Mouse (Mus musculus): Measurements from ENCODE around the gene Slc22a13.

Gene Slc22a13

DNA sequence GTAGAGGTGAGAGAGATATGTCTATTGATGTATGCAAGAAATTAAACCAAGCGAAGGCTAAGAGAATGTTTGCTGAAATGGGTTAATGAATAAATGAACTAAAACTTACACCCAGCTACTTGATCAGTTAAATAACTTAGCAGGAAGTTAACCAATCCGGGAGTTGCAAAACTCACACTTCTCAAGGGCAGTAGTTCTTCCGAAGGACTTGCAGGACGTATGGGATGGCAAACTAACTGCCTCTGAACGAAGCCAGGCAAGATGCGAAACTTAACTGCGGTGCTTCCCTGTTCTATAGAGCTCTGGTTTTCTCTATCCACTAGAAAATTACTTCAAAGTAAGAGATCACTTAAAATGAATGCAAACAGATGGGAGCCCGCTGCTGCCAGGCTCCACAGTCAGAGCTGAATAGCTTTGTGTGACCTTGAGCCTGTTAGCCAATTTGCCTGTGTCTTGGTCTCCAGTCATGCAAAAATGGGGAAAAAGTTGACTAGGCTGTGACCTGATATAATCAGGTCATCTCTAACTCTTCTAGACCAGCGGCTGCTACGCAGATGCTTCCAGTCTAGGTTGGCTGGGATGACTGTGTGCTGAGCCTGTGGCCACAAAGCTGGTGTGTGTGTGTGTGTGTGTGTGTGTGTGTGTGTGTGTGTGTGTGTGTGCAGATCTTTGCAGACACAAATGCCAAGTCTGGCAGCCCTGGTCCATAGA is 9.6 kb downstream of the Slc22a13 start:
- DNase-seq (ENCODE audit: low spot score), result peak; percentile 23

DNA sequence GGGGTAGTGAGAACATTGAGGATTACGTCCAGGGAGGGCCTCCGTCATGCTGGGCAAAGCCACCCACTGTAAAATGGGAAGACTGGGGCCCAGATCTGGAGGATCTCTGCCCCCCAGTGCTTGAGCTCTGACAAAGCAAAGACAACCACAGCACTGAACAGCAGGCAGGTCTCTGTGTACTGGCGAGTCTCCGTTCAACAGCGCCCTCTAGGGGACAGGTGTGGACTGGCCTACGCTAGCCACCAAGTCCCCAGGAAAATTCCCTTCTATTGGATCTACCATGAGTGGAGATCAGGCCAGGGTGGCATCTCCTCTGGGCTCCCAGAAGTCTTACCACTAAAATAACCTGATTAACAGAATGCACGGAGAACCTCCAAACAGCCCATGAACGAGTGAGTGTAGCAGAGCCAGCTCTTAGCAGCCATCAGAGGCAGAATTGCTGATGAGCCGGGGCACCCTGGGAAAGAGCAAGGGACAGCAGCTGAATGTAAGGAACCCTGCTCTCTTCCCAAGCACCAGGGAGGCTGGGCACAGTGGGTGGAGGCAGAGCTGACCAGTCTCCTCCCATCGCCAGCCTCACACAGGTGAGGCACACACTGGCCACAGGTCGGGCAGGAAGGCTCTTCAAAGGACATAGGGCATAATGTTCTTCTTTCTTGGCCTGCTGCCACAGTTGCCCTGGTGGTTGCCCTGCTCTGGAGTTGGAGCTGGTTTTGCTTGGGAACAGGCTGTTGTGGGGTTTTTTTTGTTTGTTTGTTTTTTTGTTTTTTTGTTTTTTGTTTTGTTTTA is 16.5 kb downstream of the Slc22a13 start:
- DNase-seq (ENCODE audit: low spot score), result peak; percentile 38

DNA sequence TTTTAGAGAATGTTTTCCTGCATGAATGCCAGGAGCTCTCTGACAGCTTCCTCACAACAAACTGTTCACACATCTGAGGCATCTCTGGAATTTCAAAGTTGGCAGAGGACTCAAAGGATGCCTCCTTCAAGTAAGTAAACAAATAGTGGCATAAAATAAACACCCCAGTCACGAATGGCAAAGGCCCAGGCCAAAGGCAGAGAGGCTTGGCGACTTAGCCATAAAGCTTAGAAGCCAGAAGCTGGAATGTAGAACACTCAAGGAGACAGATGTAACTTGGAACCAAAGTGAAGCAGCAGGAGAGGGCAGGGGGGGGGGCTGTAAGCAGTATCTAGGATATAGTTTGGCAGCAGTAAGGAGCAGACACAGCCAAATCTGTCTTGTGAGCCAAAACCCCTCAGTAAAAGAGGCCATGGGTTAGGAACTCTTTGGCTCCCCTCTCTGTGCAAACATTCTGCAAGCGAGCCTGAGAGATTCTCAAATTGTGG is 27.6 kb downstream of the Slc22a13 start:
- DNase-seq (ENCODE audit: low spot score), result no peak

DNA sequence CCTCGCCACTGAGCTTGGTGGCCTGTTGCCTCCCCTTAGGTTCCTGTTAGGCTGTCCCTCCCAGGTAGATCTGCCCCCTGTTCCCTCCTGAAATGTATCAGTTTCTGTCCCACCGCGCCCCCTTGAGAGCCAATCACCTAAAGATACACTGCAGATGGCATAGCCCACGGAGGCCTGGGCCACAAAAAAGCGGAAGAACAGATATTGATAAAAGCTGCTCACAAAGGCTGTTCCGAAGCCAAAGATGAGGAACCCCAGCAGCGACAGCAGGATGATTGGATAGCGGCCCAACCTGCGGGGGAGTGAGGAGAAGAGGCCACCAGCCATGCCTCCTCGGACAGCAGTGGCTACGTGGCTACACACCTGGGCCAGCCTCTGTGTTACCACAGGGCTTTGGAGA is 29.6 kb downstream of the Slc22a13 start:
- no peak for DNase-seq (ENCODE audit: low spot score)

DNA sequence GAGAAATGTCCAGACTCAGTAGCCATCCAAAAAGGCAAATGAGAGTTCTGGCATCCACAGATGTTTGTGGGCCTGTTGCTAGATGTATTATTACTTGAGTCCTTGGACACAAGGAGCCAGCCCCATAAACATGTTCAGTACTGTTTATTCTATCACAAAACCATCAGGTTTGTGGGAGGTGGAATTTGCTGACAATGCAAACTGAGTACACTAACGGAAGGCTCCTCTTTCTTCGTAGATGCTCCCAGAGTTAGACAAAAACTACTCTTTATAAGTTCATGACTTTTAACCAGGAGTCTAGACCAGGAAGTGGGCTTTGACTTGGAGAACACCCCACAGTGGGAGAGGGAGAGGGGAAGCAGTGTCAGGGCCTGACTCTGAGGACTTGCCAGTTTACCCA is 41.3 kb downstream of the Slc22a13 start:
- DNase-seq (ENCODE audit: low spot score), result no peak

DNA sequence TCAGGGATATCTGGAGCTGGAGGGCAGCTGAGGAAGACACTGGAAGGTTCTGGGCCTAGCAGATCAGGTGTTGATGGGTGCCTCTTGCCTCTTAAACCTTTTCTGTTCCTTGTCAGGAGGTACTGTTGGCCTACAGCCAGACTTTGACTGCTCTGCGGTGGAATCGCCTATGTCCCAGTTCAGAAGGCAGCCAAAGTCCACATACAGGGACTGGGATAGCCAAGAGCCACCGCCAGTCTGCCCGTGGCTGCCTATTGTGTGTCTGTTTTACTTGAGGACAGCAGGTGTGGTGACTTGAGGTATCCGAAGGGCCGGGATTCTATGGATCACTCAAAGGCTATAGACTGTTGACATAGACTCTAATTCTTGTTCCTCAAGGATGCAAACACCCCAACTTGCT is 43.4 kb downstream of the Slc22a13 start:
- DNase-seq (ENCODE audit: low spot score), result no peak

DNA sequence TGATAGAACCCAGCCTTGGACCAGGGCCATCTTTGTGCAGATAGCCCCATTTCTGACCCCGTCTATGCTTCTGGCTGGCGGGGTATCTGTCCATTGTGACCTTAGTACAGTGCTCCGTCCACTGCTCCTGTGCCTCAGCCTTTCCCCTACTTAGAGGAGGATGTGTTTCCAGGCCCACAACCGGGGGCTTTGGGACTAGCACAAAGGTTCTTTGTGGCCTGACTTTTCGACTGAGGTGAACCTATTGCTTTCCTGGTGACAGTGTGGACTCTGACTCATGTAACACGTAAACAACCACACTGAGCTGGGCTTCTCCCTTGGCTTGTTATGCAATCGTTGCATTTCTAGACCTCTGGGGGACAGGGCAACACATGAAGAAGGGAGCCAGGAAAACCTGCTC is 44.2 kb downstream of the Slc22a13 start:
- no peak for DNase-seq (ENCODE audit: low spot score)

DNA sequence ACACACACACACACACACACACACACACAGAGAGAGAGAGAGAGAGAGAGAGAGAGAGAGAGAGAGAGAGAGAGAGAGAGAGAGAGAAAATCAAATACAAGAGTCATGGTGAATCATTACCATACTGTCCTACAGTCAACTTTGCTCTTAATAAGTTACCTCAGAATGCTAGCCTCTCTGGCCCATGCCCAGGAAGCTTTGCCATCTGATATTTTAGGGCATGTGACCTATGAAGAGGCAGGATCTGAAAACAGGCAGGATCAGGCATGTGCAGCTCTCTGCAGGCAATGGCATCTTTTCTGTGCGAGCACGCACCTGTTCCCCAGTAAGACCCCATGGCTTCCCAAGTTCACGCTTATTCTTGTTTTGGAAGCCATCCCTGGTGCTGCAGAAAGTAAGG is 48.2 kb downstream of the Slc22a13 start:
- DNase-seq (ENCODE audit: low spot score), result no peak

DNA sequence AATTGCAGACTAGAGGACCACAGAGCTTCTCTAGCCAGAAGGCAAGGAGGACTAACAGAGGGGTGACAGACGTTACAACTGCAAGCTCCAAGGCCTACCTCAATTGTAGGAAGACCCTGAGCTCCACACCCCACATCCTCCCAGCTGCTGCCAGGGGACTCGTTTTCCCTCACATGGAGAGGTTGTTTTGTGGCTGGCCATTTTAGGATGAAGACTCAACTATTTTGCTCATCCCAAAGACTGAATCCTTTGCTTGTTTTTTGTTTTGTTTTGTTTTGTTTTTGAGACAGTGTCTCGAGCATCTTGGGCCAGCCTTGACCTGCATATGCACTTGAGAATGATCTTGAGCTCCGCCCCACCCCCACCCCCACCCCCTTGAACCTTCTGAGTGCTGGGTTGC is 50.0 kb downstream of the Slc22a13 start, which contains the start of gene Gm47289:
TSS of gene Gm47289 (plus strand) at position 301 of the 400 bp plus-strand sequence.
- DNase-seq (ENCODE audit: low spot score), result no peak

DNA sequence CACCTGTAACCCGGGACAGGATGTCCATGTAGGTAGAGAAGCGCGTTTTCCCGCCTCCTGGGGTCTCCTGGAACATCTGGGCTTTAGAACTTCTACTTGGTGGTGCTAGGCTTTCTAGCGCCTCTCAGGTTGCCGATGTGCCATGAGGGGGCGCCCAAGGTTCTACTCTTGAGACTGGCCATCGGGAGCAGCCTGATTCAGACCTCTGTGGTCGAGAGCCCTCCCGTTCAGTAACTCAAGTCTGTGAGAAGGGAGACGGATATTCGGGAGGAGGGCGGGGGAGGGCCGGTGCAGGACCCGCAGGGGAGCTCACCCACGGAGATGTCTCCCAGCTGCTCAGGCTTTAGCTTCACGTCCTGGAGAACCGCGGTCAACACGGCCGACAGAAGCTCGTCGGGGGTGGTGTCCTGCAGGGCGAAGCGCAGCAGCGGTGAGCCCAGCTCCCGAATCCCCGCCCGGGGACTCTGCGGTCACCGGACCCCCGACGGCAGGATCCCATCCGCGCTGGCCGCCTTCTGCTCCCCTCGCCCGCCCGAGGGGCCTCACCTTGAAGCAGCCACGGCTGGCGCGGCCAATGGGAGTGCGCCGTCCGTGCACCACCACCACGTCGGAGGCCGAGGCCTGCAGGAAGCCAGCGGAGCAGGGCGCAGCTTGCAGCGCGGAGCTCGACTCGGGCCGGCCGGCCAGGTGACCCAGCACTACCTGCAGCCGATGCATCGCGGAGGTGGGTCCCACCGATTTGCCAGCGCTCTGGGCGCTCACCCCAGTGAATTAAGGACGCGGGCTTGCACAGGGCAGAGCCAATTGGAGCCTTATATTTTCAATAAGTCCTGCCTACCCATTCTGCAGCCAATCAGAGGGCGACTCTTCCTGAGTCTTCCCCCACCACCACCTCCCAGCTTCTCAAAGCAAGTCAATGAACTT is 52.4 kb downstream of the Slc22a13 start, which contains the start of gene Acaa1b:
TSS of gene Acaa1b (minus strand) at position 816 of the 924 bp plus-strand sequence.
- DNase-seq (ENCODE audit: low spot score), result peak; percentile 90

DNA sequence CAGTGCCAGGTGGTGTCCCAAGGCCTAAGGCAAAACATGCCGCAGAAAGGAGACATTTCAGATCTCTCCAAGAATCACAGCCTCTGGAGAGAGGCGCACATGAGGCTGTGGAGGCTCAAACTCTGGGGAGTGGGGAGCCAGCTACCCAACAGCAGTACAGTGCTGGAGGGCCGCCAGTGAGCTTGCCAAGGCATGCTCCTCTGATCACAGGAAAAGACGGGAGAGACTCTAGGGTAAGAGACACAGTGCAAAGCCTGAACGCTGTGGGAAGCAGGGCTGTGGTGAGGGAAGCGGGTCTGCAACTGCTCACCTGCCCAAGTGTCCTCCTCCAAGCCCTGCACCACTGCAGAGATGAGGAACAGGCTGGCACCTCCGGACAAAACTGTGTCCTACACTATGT is 53.1 kb downstream of the Slc22a13 start:
- no peak for DNase-seq (ENCODE audit: low spot score)

DNA sequence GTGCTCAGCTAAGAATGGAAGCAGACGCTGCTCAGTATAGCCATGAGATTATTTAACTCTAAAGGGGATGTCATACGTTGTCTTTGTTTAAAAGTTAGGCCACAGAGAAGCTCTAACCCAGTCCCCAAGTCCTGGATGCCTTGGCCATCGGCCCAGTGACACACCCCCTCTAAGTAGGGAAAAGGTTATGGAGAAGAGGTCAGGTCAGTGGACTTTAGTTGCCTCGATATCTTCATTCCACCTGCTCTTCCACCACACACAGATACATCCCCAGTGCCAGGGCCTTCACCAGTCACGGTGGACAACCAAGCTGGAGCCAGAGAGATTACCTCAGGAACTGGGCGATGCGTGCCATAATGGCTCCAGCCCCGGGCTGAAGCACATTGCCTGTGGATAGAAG is 53.5 kb downstream of the Slc22a13 start:
- no peak for DNase-seq (ENCODE audit: low spot score)

DNA sequence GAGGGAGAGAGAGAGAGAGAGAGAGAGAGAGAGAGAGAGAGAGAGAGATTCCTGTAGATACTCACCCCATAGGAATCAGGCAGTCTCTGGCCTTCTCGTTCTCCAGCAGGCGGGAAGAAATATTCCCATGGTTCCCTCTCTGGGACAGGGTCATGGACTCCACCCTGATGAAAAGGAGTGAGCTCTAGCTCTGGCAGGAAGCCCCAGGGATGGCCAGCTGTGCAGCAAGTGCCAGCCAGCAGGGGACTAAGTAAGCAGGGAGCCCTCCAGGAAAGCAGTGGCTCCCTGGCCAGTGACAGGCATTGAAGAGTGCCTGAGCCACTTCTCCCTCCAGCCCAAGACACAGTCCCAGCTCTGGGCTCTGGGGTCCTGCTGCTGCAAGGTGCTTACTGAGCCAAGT is 57.1 kb downstream of the Slc22a13 start:
- DNase-seq (ENCODE audit: low spot score), result no peak

DNA sequence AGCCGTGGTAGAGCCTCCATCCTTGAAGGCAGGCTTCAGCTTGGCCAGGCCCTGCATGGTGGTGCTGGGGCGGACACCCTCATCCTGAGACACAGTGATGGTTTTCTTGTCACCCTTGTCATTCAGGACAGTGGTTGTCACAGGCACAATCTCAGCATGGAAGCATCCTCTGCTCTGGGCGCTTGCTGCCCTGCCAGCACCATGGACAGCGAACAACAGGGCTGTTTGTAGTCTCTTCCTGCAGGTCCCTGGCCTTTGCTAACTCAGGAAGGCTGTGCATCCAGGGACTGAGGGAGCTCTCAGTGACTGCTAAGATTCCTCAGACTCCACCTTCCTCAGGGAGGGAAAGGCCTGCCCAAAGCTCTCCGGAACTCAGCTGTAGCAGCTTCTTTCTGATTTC is 59.3 kb downstream of the Slc22a13 start:
- DNase-seq (ENCODE audit: low spot score), result peak; percentile 62

DNA sequence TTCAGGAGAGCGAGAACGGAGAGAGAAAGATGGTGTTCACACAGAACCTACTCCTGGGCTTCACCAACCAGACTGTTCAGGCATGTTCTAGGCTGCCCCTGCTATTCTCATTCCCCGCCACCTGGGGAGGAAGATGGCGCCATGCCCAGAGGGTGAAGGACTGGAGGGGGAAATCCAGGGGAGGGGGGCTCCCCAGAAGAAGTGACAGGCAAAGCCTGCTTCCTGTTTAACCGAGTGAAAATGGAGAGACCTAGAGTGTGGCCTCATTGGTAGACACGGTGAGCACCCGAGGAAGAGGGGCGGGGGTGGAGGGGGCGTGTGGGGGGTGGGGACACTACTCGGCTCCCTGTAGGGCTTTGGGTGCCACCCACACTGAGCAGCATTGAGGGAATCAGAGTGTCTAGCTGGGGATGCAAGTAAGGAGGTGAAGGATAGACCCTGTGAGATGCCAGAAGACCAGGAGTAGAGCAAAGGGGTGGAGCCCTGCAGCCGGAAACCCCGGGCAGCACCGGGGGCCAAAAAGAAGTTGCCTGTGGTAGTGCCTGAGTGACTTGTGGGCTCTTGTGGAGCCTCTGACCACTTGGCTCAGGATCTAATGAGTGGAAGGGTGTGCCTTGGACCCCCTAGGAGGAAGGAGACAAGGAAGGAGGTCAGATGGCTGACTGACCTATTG is 62.7 kb downstream of the Slc22a13 start:
- DNase-seq (ENCODE audit: low spot score), result no peak

DNA sequence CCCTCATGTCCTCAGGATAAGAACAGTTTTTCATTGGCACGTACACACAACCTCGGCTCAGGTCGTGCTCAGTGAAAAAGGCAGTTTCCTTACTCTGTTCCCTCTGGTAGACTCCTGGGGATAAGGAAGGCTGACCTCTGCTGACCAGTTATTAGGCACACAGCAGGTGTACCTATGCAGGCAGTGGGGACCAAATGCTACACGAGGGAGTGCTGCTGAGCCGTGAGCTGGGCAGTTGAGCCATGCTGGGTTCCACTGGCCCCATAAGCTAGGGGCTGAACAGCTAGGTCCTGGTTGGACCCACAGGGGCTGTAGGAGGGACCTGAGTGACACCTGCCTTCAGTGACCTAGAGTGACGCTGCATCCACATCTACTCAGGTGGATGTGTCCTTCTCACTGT is 63.3 kb downstream of the Slc22a13 start:
- no peak for DNase-seq (ENCODE audit: low spot score)

DNA sequence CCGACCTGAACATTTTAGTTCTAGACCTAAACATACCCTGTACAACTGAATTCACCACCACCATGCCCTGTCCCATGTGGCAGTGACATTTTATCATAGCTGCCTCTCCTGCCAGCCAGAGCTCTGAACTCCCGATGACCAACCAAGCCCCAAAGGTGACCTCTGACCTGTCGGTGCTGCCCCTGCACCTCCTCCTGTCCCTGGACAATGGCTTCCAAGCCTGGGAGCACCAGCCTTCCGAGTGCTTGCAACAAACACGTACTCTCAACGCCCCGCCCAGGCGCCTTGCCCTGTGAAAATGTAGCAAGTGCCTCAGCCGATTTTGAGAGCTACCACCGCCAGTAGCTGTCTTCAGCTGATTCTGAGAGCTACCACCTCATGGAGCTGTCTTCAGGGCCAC is 63.8 kb downstream of the Slc22a13 start:
- DNase-seq (ENCODE audit: low spot score), result no peak

DNA sequence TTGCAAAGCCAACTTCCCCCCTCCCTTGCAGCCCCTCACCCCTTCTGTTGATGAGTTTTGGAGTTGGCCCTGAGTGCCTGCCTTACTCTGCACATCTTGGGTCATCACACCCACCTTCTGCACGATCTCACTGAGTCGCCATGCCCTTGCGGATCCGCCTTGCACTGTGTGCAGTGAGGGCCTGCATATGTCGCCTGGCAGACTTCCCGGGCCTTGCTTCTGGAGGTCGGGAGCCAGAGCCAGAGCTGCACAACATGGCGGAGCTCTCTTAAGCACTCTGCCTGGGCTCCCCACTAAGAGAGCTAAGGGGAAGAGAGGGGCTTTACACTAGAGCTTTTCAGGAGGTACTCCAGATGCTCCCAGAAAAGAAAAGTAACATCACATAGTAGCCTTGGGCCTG is 64.2 kb downstream of the Slc22a13 start:
- no peak for DNase-seq (ENCODE audit: low spot score)

DNA sequence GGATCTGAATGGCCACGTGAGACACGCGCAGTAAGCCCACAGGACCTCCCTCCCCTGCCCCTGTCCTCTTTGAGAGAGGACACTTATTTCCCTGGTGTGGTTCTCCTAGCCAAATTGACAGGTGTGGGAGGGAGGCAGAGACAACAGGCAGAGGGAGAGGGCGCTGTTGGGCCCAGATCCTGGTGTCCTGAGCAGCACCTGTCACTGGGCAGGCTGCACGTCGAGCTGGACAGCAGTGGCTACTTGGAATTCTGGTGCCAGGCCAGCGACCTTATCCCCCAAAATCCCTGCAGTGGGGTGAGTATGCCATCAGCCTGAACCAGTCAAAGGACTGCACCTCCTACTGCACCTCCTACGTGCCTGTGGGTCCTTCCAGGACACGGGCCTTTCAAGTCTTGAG is 65.5 kb downstream of the Slc22a13 start:
- DNase-seq (ENCODE audit: low spot score), result no peak
